Mouse (Mus musculus): ENCODE measurements around the gene Bves. TPM values are rescaled to one million over a fixed set of nuclear protein-coding genes. Genes with fewer than 3 reads are reported as not detected.
"Not testable (repeated sequence)": the region's sequence is repeated elsewhere in the genome, so short reads cannot be mapped to it uniquely, and the experiment has no call there.

Gene Bves
- polyA plus RNA-seq, 1 experiment from 2014 or later, result 0.75 TPM

GRCm38 (mm10) chr10:45311624-45312023 is 23.9 kb upstream of the Bves start:
- 64% methylated on average over 7 of the region's 7 CpGs for WGBS
- H3K36me3 ChIP-seq (ENCODE audit: poor library complexity, severe bottlenecking), result no peaks in the 10 kb centered on the region
- no peak overlapping the region for H3K9ac ChIP-seq
- H3K4me3 ChIP-seq, result no peak overlapping the region
- no peaks in the 10 kb centered on the region for H3K27me3 ChIP-seq
- H3K9me3 ChIP-seq (replicated peaks), result no peaks in the 10 kb centered on the region
- H3K4me1 ChIP-seq, result 0 out of 2 replicates have a peak, but pooled peaks cover 8% of the 10 kb centered on the region
- no peak overlapping the region for H3K27ac ChIP-seq
- no peak overlapping the region for H3K4me2 ChIP-seq
- ATAC-seq, result peak; percentile 55

- WGBS, result 97% methylated on average over 16 of the region's 16 CpGs
- H3K4me2 ChIP-seq, result no peak overlapping the region
These were observed 20.7 kb upstream of the Bves start for GRCm38 (mm10) chr10:45314865-45315264.

GRCm38 (mm10) chr10:45318922-45319321 is 16.6 kb upstream of the Bves start:
- ATAC-seq, result no peak
- WGBS, result 87% methylated on average over 5 of the region's 5 CpGs
- Histone ChIP-seq H3K9me3 (replicated peaks) (no peaks in the 10 kb centered on the region), H3K4me1 (peaks cover under 1% of the 10 kb centered on the region), H3K36me3 (ENCODE audit: poor library complexity, severe bottlenecking) (no peaks in the 10 kb centered on the region), H3K9ac (no peak overlapping the region), H3K27me3 (peaks cover 12% of the 10 kb centered on the region; the same call in 1 of the 2 replicates), H3K4me3 (no peak overlapping the region), H3K27ac (no peak overlapping the region), H3K4me2 (no peak overlapping the region)

More at GRCm38 (mm10) chr10:45314865-45315264, 20.7 kb upstream of the Bves start:
- no peak overlapping the region for H3K4me3 ChIP-seq
- no peak for ATAC-seq
- no peaks in the 10 kb centered on the region for H3K9me3 ChIP-seq (replicated peaks)
- no peaks in the 10 kb centered on the region for H3K27me3 ChIP-seq
- H3K9ac ChIP-seq, result no peak overlapping the region
- no peaks in the 10 kb centered on the region for H3K36me3 ChIP-seq (ENCODE audit: poor library complexity, severe bottlenecking)
- H3K4me1 ChIP-seq, result 0 out of 2 replicates have a peak, but pooled peaks cover 4% of the 10 kb centered on the region
- H3K27ac ChIP-seq, result no peak overlapping the region

- no peaks in the 10 kb centered on the region for H3K9me3 ChIP-seq (replicated peaks)
- H3K9ac ChIP-seq, result no peak overlapping the region
- H3K36me3 ChIP-seq (ENCODE audit: poor library complexity, severe bottlenecking), result no peaks in the 10 kb centered on the region
- H3K27me3 ChIP-seq, result peaks cover 17% of the 10 kb centered on the region
- no peak overlapping the region for H3K27ac ChIP-seq
- peaks cover 3% of the 10 kb centered on the region for H3K4me1 ChIP-seq
- ATAC-seq, result no peak
- WGBS, result 41% methylated on average over 3 of the region's 3 CpGs
- H3K4me3 ChIP-seq, result no peak overlapping the region
- H3K4me2 ChIP-seq, result no peak overlapping the region
These were observed 15.3 kb upstream of the Bves start for GRCm38 (mm10) chr10:45320296-45320695.

- Histone ChIP-seq H3K4me2 (no peak overlapping the region), H3K9me3 (replicated peaks) (no peaks in the 10 kb centered on the region), H3K36me3 (ENCODE audit: poor library complexity, severe bottlenecking) (no peaks in the 10 kb centered on the region), H3K9ac (no peak overlapping the region), H3K27ac (no peak overlapping the region), H3K27me3 (peaks cover 20% of the 10 kb centered on the region), H3K4me3 (no peak overlapping the region), H3K4me1 (peaks cover 3% of the 10 kb centered on the region)
- 17% methylated on average over 1 of the region's 1 CpGs for WGBS
- ATAC-seq, result peak; percentile 48; the same call in 1 of the 2 replicates
These were observed 11.4 kb upstream of the Bves start for GRCm38 (mm10) chr10:45324159-45324558.

GRCm38 (mm10) chr10:45328196-45329000 is 7.2 kb upstream of the Bves start:
- Histone ChIP-seq H3K36me3 (ENCODE audit: poor library complexity, severe bottlenecking) (no peaks in the 10 kb centered on the region), H3K4me3 (no peak overlapping the region), H3K27me3 (peaks cover 14% of the 10 kb centered on the region), H3K9ac (no peak overlapping the region), H3K9me3 (replicated peaks) (no peaks in the 10 kb centered on the region), H3K27ac (no peak overlapping the region), H3K4me2 (no peak overlapping the region), H3K4me1 (peaks cover 3% of the 10 kb centered on the region)
- no peak for ATAC-seq
- WGBS, result 78% methylated on average over 7 of the region's 7 CpGs

GRCm38 (mm10) chr10:45334925-45335324 is 647 bp upstream of the Bves start:
- no peaks in the 10 kb centered on the region for H3K9me3 ChIP-seq (replicated peaks)
- WGBS, result 19% methylated on average over 7 of the region's 7 CpGs
- H3K36me3 ChIP-seq (ENCODE audit: poor library complexity, severe bottlenecking), result no peaks in the 10 kb centered on the region
- H3K4me2 ChIP-seq, result peak overlapping the region; percentile 90
- peak overlapping the region; percentile 70 for H3K4me3 ChIP-seq
- no peak overlapping the region for H3K9ac ChIP-seq
- peaks cover 31% of the 10 kb centered on the region for H3K27me3 ChIP-seq
- H3K4me1 ChIP-seq, result no peaks in the 10 kb centered on the region
- H3K27ac ChIP-seq, result no peak overlapping the region
- peak; percentile 29; the same call in 1 of the 2 replicates for ATAC-seq

GRCm38 (mm10) chr10:45339106-45339505 is 3.5 kb downstream of the Bves start:
- Histone ChIP-seq H3K27ac (no peak overlapping the region; the same call in 1 of the 2 replicates), H3K9me3 (replicated peaks) (no peaks in the 10 kb centered on the region), H3K36me3 (ENCODE audit: poor library complexity, severe bottlenecking) (no peaks in the 10 kb centered on the region), H3K27me3 (peaks cover 21% of the 10 kb centered on the region), H3K9ac (no peak overlapping the region), H3K4me3 (no peak overlapping the region), H3K4me2 (no peak overlapping the region), H3K4me1 (0 out of 2 replicates have a peak, but pooled peaks cover 3% of the 10 kb centered on the region)
- WGBS, result 72% methylated on average over 7 of the region's 7 CpGs
- no peak for ATAC-seq

- Histone ChIP-seq H3K4me3 (no peak overlapping the region), H3K9ac (no peak overlapping the region), H3K36me3 (ENCODE audit: poor library complexity, severe bottlenecking) (no peaks in the 10 kb centered on the region), H3K27me3 (no peaks in the 10 kb centered on the region), H3K27ac (no peak overlapping the region), H3K4me1 (0 out of 2 replicates have a peak, but pooled peaks cover 3% of the 10 kb centered on the region), H3K4me2 (no peak overlapping the region), H3K9me3 (replicated peaks) (no peaks in the 10 kb centered on the region)
- no peak for ATAC-seq
- WGBS, result 82% methylated on average over 4 of the region's 4 CpGs
These were observed 8.8 kb downstream of the Bves start for GRCm38 (mm10) chr10:45344381-45344780.

- no peak for ATAC-seq
- WGBS, result 91% methylated on average over 9 of the region's 9 CpGs
- H3K4me2 ChIP-seq, result no peak overlapping the region
These were observed 9.6 kb downstream of the Bves start for GRCm38 (mm10) chr10:45345217-45345616.

GRCm38 (mm10) chr10:45348143-45348542 is 12.6 kb downstream of the Bves start:
- not testable (repeated sequence) for ATAC-seq; H3K27ac ChIP-seq; H3K9me3 ChIP-seq (replicated peaks); H3K4me2 ChIP-seq; H3K4me3 ChIP-seq; H3K4me1 ChIP-seq; H3K27me3 ChIP-seq; H3K36me3 ChIP-seq (ENCODE audit: poor library complexity, severe bottlenecking); H3K9ac ChIP-seq
- 74% methylated on average over 3 of the region's 3 CpGs for WGBS

More at GRCm38 (mm10) chr10:45345217-45345616, 9.6 kb downstream of the Bves start:
- Histone ChIP-seq H3K4me3 (no peak overlapping the region), H3K9me3 (replicated peaks) (no peaks in the 10 kb centered on the region), H3K27me3 (no peaks in the 10 kb centered on the region), H3K27ac (no peak overlapping the region), H3K4me1 (0 out of 2 replicates have a peak, but pooled peaks cover 2% of the 10 kb centered on the region), H3K9ac (no peak overlapping the region), H3K36me3 (ENCODE audit: poor library complexity, severe bottlenecking) (no peaks in the 10 kb centered on the region)

GRCm38 (mm10) chr10:45356091-45356490 is 20.5 kb downstream of the Bves start:
- H3K27me3 ChIP-seq, result no peaks in the 10 kb centered on the region
- no peaks in the 10 kb centered on the region for H3K36me3 ChIP-seq (ENCODE audit: poor library complexity, severe bottlenecking)
- H3K4me1 ChIP-seq, result no peaks in the 10 kb centered on the region
- no peak overlapping the region for H3K27ac ChIP-seq
- no peak overlapping the region for H3K4me2 ChIP-seq
- H3K9ac ChIP-seq, result no peak overlapping the region
- no peaks in the 10 kb centered on the region for H3K9me3 ChIP-seq (replicated peaks)
- 91% methylated on average over 6 of the region's 6 CpGs for WGBS
- H3K4me3 ChIP-seq, result no peak overlapping the region
- ATAC-seq, result no peak
